Comparison of ENCODE assay signal across 9 mouse cellular contexts in genomic region chr11:116463833-116464232, GRCm38 (mm10). TPM values are rescaled to one million over a fixed set of nuclear protein-coding genes. Genes with fewer than 3 reads are reported as not detected.
DNase-seq lines count a peak whose midpoint lies in the region; ATAC-seq lines count a peak whose summit lies in the region.
"Had no signal": no experiment of that assay in that cellular context is flagged by ENCODE, and none has a peak within 500 bp of the region (broad histone marks: within the 10 kb centered on the region; RNA-seq: fewer than 3 reads in every experiment).

No protein-coding gene starts in this region.

- DNase-seq in CD8-positive naive resting alpha-beta T cell, adult 2 months (ENCODE audit: low read depth in 2 of 2, low spot score in 2 of 2) = peak; percentile 57 to 74
- peak; percentile 91 for DNase-seq in brain, adult 2 months (ENCODE audit: low read depth, low spot score)
- DNase-seq in fat pad, adult 2 months (ENCODE audit: extremely low read depth, low read depth, low spot score) = peak; percentile 21
- DNase-seq in layer of hippocampus, adult 18-20 months (ENCODE audit: low spot score in 2 of 2) = peak; percentile 74 to 88
- DNase-seq in lung, adult 18-20 months = peak; percentile 81 to 86
- DNase-seq in retina, adult 2 months (ENCODE audit: low read depth, low spot score) = peak; percentile 69
- DNase-seq in thymus, postnatal 25 days = peak; percentile 85

- peak; percentile 62; the same call in 1 of the 2 replicates for ATAC-seq in heart, embryonic 16.5 days (replicated peaks; ENCODE audit: extremely low read depth, insufficient read depth, low FRiP score)

- H3K9me3 ChIP-seq in heart, embryonic 16.5 days (replicated peaks; ENCODE audit: control insufficient read depth, low read length) = no peaks in the 10 kb centered on the region
- H3K9me3 ChIP-seq: megakaryocyte, embryonic 14.5 days had no signal

- no peaks in the 10 kb centered on the region for H3K4me1 ChIP-seq in heart, embryonic 16.5 days (ENCODE audit: control insufficient read depth, insufficient read depth, low read length)

- H3K36me3 ChIP-seq in heart, embryonic 16.5 days (ENCODE audit: control insufficient read depth, insufficient read depth) = no peaks in the 10 kb centered on the region

- H3K27me3 ChIP-seq in heart, embryonic 16.5 days (ENCODE audit: control insufficient read depth, insufficient read depth, low read length) = 0 out of 2 replicates have a peak, but pooled peaks cover 2% of the 10 kb centered on the region

- no peak overlapping the region for H3K9ac ChIP-seq in heart, embryonic 16.5 days (ENCODE audit: low read length)

- H3K4me3 ChIP-seq in heart, embryonic 16.5 days (ENCODE audit: low read length) = no peak overlapping the region
- H3K4me3 ChIP-seq: megakaryocyte, embryonic 14.5 days had no signal

- H3K27ac ChIP-seq in heart, embryonic 16.5 days (ENCODE audit: low read length) = no peak overlapping the region

- 7% methylated on average over 2 of the region's 2 CpGs for WGBS in heart, embryonic 16.5 days

- no peak overlapping the region for H3K4me2 ChIP-seq in heart, embryonic 16.5 days (ENCODE audit: low read depth, low read length)

RNA-seq across cellular contexts. Expression of gene Qrich2, which starts 2.2 kb away (rescaled TPM):
- 0.07 TPM in 1 of 2 replicates, not detected in the other for polyA plus RNA-seq in heart, embryonic 16.5 days (2015; fragmentation: Nextera tagmentation; extraction: Ambion mirVana)
- not detected for total RNA-seq in layer of hippocampus, adult 18-20 months (2021)

RNA-seq across cellular contexts. Expression of gene Ubald2, which starts 29.9 kb away (rescaled TPM):
- polyA plus RNA-seq in heart, embryonic 16.5 days (2015; fragmentation: Nextera tagmentation; extraction: Ambion mirVana) = 29.2 and 35.4 TPM in 2 replicates
- total RNA-seq in layer of hippocampus, adult 18-20 months (2021) = 10 to 100 TPM; 33.3 to 40.5 TPM

RNA-seq across cellular contexts. Expression of gene Prpsap1, which starts 30.2 kb away (rescaled TPM):
- polyA plus RNA-seq in heart, embryonic 16.5 days (2015; fragmentation: Nextera tagmentation; extraction: Ambion mirVana) = 98.6 and 99.1 TPM in 2 replicates
- 10 to 100 TPM; 87.0 to 91.5 TPM for total RNA-seq in layer of hippocampus, adult 18-20 months (2021)

RNA-seq across cellular contexts. Expression of gene Rnf157, which starts 51.0 kb away (rescaled TPM):
- polyA plus RNA-seq in heart, embryonic 16.5 days (2015; fragmentation: Nextera tagmentation; extraction: Ambion mirVana) = 7.8 and 11.6 TPM in 2 replicates
- total RNA-seq in layer of hippocampus, adult 18-20 months (2021) = 100 to 1,000 TPM; 245 to 252 TPM

Comparison
In these comparisons a context has a peak if more than half of its experiments do, and no peak if none do; other contexts are left out.
1. DNase-seq: peak in every context shown above with its lines; median percentile 91 in brain, adult 2 months; 85 in thymus, postnatal 25 days; 84 in lung, adult 18-20 months; 81 in layer of hippocampus, adult 18-20 months; 69 in retina, adult 2 months; 66 in CD8-positive naive resting alpha-beta T cell, adult 2 months; 21 in fat pad, adult 2 months.